Mouse (Mus musculus) intestine, postnatal 0 days (tissue): ENCODE measurements around the gene Marcks. TPM values are rescaled to one million over a fixed set of nuclear protein-coding genes. Genes with fewer than 3 reads are reported as not detected.

Source experiments
- ATAC-seq: fragments of 200-750 bp; cut with Nextera tagmentation; 2 replicates; pipeline ENCODE4 v1.8.0; 2017; ENCODE audit warnings: mild to moderate bottlenecking, moderate TSS enrichment, moderate library complexity
- H3K27ac ChIP-seq: fragments of 300-500 bp; sonication (generic); 2 replicates; pipeline ENCODE4 v1.5.1; 2014; ENCODE audit warnings: mild to moderate bottlenecking, low read depth, low read length, moderate library complexity
- H3K27me3 ChIP-seq: fragments of 300-500 bp; sonication (generic); replicated peaks from 2 replicates; pipeline ENCODE4 v1.6.1; 2014; ENCODE audit warnings: low read length, mixed read lengths; ENCODE audit not compliant: control insufficient read depth, insufficient read depth
- H3K36me3 ChIP-seq: fragments of 300-500 bp; sonication (generic); 2 replicates; pipeline ENCODE4 v1.6.1; 2014; ENCODE audit warnings: mild to moderate bottlenecking, moderate library complexity; ENCODE audit not compliant: control insufficient read depth, insufficient read depth
- H3K4me1 ChIP-seq: fragments of 300-500 bp; sonication (generic); replicated peaks from 2 replicates; pipeline ENCODE4 v1.6.1; 2014; ENCODE audit warnings: antibody characterized with exemption, low read length, mixed read lengths; ENCODE audit not compliant: control insufficient read depth, insufficient read depth
- H3K4me2 ChIP-seq: fragments of 300-500 bp; sonication (generic); replicated peaks from 2 replicates; pipeline ENCODE4 v1.6.1; 2014; ENCODE audit warnings: low read depth, mild to moderate bottlenecking, moderate library complexity
- H3K4me3 ChIP-seq: fragments of 300-500 bp; sonication (generic); 2 replicates; pipeline ENCODE4 v1.5.1; 2014; ENCODE audit warnings: low read depth, low read length
- H3K9ac ChIP-seq: fragments of 300-500 bp; sonication (generic); 2 replicates; pipeline ENCODE4 v1.6.1; 2014; ENCODE audit warnings: mild to moderate bottlenecking, low read depth, low read length
- H3K9me3 ChIP-seq: fragments of 300-500 bp; sonication (generic); 2 replicates; pipeline ENCODE4 v1.6.1; 2016; ENCODE audit warnings: mixed run types; ENCODE audit not compliant: control insufficient read depth
- CTCF ChIP-seq: sonication (generic); IDR thresholded peaks from 2 replicates; pipeline ENCODE4 v1.5.1; 2016; ENCODE audit warnings: low read depth, mild to moderate bottlenecking, control low read depth, antibody characterized with exemption, moderate library complexity
- WGBS: fragments of 180-500 bp; shearing (Covaris S2); extraction: QIAGEN DNeasy Blood & Tissue Kit; methylation state at CpG from one replicate; pipeline ENCODE4 v1.1.7; 2014; 5-methylcytosine and 5-hydroxymethylcytosine counted together
- polyA plus RNA-seq: library from polyadenylated mRNA; unstranded; fragments of >200 nt; fragmentation: Nextera tagmentation; extraction: Ambion mirVana; gene quantifications from 2 replicates; pipeline ENCODE4 v1.2.1, GENCODE M21; 2015

The Marcks gene
- 34.7 and 38.2 TPM in 2 replicates for polyA plus RNA-seq

- Histone ChIP-seq H3K36me3 (peaks cover 3% of the 10 kb centered on the region; the same call in 1 of the 2 replicates), H3K4me1 (no peaks in the 10 kb centered on the region), H3K4me3 (peak within 1 kb of the TSS; percentile 74), H3K9ac (peak within 1 kb of the TSS; percentile 78), H3K9me3 (no peaks in the 10 kb centered on the region), H3K27me3 (no peaks in the 10 kb centered on the region), H3K4me2 (peak within 1 kb of the TSS; percentile 78), H3K27ac (peak within 1 kb of the TSS; percentile 92)
- WGBS, result under 1% methylated on average over 39 of the region's 39 CpGs
- ATAC-seq, result peak; percentile 55
- no peak for TF ChIP-seq CTCF
Measured at GRCm38 (mm10) chr10:37138778-37139442, at the start of gene Marcks. Gene Marcks, minus strand, starts transcription at chr10:37138920.

- Histone ChIP-seq H3K4me2 (no peak overlapping the region), H3K27ac (no peak overlapping the region), H3K4me1 (no peaks in the 10 kb centered on the region), H3K9ac (no peak overlapping the region), H3K36me3 (no peaks in the 10 kb centered on the region), H3K27me3 (no peaks in the 10 kb centered on the region), H3K4me3 (no peak overlapping the region), H3K9me3 (no peaks in the 10 kb centered on the region)
- 94% methylated on average over 3 of the region's 3 CpGs for WGBS
- no peak for ATAC-seq
- TF ChIP-seq CTCF, result no peak
Measured at GRCm38 (mm10) chr10:37177071-37177470, 38.4 kb upstream of the Marcks start.

GRCm38 (mm10) chr10:37172416-37172950 is 33.8 kb upstream of the Marcks start:
- Histone ChIP-seq H3K9me3 (no peaks in the 10 kb centered on the region), H3K4me3 (no peak overlapping the region), H3K4me1 (no peaks in the 10 kb centered on the region), H3K36me3 (no peaks in the 10 kb centered on the region), H3K27ac (no peak overlapping the region), H3K9ac (no peak overlapping the region), H3K4me2 (no peak overlapping the region), H3K27me3 (no peaks in the 10 kb centered on the region)
- ATAC-seq, result no peak
- no peak for TF ChIP-seq CTCF
- 80% methylated on average over 8 of the region's 8 CpGs for WGBS

- no peaks in the 10 kb centered on the region for H3K27me3 ChIP-seq
- TF ChIP-seq CTCF, result no peak
- no peak overlapping the region for H3K4me3 ChIP-seq
- H3K4me2 ChIP-seq, result no peak overlapping the region
- WGBS, result 88% methylated on average over 3 of the region's 3 CpGs
- no peak overlapping the region for H3K9ac ChIP-seq
- H3K27ac ChIP-seq, result no peak overlapping the region
- H3K9me3 ChIP-seq, result no peaks in the 10 kb centered on the region
- ATAC-seq, result no peak
- no peaks in the 10 kb centered on the region for H3K36me3 ChIP-seq
- no peaks in the 10 kb centered on the region for H3K4me1 ChIP-seq
Measured at GRCm38 (mm10) chr10:37171711-37172415, 33.1 kb upstream of the Marcks start.

- Histone ChIP-seq H3K27ac (no peak overlapping the region), H3K9me3 (no peaks in the 10 kb centered on the region), H3K4me2 (no peak overlapping the region), H3K4me3 (no peak overlapping the region), H3K36me3 (no peaks in the 10 kb centered on the region), H3K27me3 (no peaks in the 10 kb centered on the region), H3K9ac (no peak overlapping the region), H3K4me1 (no peaks in the 10 kb centered on the region)
- ATAC-seq, result no peak
- whole genome bisulfite sequencing, result 82% methylated on average over 4 of the region's 4 CpGs
- no peak for TF ChIP-seq CTCF
Measured at GRCm38 (mm10) chr10:37170878-37171277, 32.2 kb upstream of the Marcks start.

- no peak for ATAC-seq
- TF ChIP-seq CTCF, result no peak
- Histone ChIP-seq H3K4me1 (no peaks in the 10 kb centered on the region), H3K27me3 (no peaks in the 10 kb centered on the region), H3K9ac (no peak overlapping the region), H3K4me3 (no peak overlapping the region), H3K9me3 (no peaks in the 10 kb centered on the region), H3K4me2 (no peak overlapping the region), H3K36me3 (no peaks in the 10 kb centered on the region), H3K27ac (no peak overlapping the region)
- 74% methylated on average over 4 of the region's 4 CpGs for WGBS
Measured at GRCm38 (mm10) chr10:37170466-37170865, 31.7 kb upstream of the Marcks start.
